Mouse (Mus musculus) megakaryocyte progenitor cell, adult 5-6 weeks (primary cell): Measurements from ENCODE around the gene Ppp1r1a. TPM values are rescaled to one million over a fixed set of nuclear protein-coding genes. Genes with fewer than 3 reads are reported as not detected.

ENCODE experiments used
- ATAC-seq: replicated peaks from 2 replicates; pipeline ENCODE4 v1.8.0; 2016; ENCODE audit warnings: mild to moderate bottlenecking, moderate TSS enrichment, inconsistent platforms; ENCODE audit not compliant: poor library complexity
- total RNA-seq, 2 experiments: library from RNA; stranded (forward) in 1 of 2; stranded (reverse) in 1 of 2; fragments of 157-497, 149-512 nt in 1 of 2; fragments of 200-1000 nt in 1 of 2; gene quantifications; 2 replicates each; pipeline versions ENCODE4 v1.2.3 to v1.2.4; 2015 to 2017

Ppp1r1a gene
- total RNA-seq, 2 experiments from 2014 or later, result not detected

- ATAC-seq, result no peak
Measured at GRCm38 (mm10) chr15:103518600-103519385, 19.0 kb downstream of the Ppp1r1a start.

- ATAC-seq, result no peak
Measured at GRCm38 (mm10) chr15:103514914-103515313, 22.9 kb downstream of the Ppp1r1a start.

GRCm38 (mm10) chr15:103514119-103514518, 23.7 kb downstream of the Ppp1r1a start:
- peak; percentile 97 for ATAC-seq

GRCm38 (mm10) chr15:103513621-103514031, 24.2 kb downstream of the Ppp1r1a start:
- ATAC-seq, result peak; percentile 9; the same call in 1 of the 2 replicates

- no peak for ATAC-seq
Measured at GRCm38 (mm10) chr15:103511652-103512051, 26.2 kb downstream of the Ppp1r1a start.

GRCm38 (mm10) chr15:103509317-103509716, 28.5 kb downstream of the Ppp1r1a start:
- ATAC-seq, result no peak

- ATAC-seq, result no peak
Measured at GRCm38 (mm10) chr15:103503660-103504059, 34.1 kb downstream of the Ppp1r1a start.

- ATAC-seq, result no peak
Measured at GRCm38 (mm10) chr15:103503251-103503600, 34.6 kb downstream of the Ppp1r1a start.

GRCm38 (mm10) chr15:103502435-103503250, 35.2 kb downstream of the Ppp1r1a start, which contains the start of gene Pde1b:
Gene Pde1b (plus strand): TSS chr15:103503034.
- ATAC-seq, result peak; percentile 80

GRCm38 (mm10) chr15:103501186-103501585, 36.6 kb downstream of the Ppp1r1a start:
- no peak for ATAC-seq

- ATAC-seq, result no peak
Measured at GRCm38 (mm10) chr15:103500723-103501122, 37.1 kb downstream of the Ppp1r1a start.

- ATAC-seq, result no peak
Measured at GRCm38 (mm10) chr15:103498157-103498556, 39.6 kb downstream of the Ppp1r1a start.

GRCm38 (mm10) chr15:103496204-103497140, 41.3 kb downstream of the Ppp1r1a start:
- no peak for ATAC-seq

- no peak for ATAC-seq
Measured at GRCm38 (mm10) chr15:103488336-103488735, 49.5 kb downstream of the Ppp1r1a start.

GRCm38 (mm10) chr15:103486658-103487057, 51.1 kb downstream of the Ppp1r1a start:
- ATAC-seq, result peak; percentile 58

- no peak for ATAC-seq
Measured at GRCm38 (mm10) chr15:103485106-103485505, 52.7 kb downstream of the Ppp1r1a start.

- ATAC-seq, result no peak
Measured at GRCm38 (mm10) chr15:103484490-103484889, 53.3 kb downstream of the Ppp1r1a start.

- ATAC-seq, result no peak
Measured at GRCm38 (mm10) chr15:103482488-103482887, 55.3 kb downstream of the Ppp1r1a start.
